Mouse (Mus musculus) stomach, postnatal 0 days (tissue): ENCODE measurements around the gene L2hgdh.

Experiments
- CTCF ChIP-seq: IDR thresholded peaks from 2 replicates; pipeline ENCODE4 v1.5.1; 2016; ENCODE audit warnings: antibody characterized with exemption, low read depth, mild to moderate bottlenecking, moderate library complexity
- EP300 ChIP-seq: optimal IDR thresholded peaks from 2 replicates; pipeline ENCODE3; 2016; ENCODE audit warnings: antibody characterized with exemption

DNA sequence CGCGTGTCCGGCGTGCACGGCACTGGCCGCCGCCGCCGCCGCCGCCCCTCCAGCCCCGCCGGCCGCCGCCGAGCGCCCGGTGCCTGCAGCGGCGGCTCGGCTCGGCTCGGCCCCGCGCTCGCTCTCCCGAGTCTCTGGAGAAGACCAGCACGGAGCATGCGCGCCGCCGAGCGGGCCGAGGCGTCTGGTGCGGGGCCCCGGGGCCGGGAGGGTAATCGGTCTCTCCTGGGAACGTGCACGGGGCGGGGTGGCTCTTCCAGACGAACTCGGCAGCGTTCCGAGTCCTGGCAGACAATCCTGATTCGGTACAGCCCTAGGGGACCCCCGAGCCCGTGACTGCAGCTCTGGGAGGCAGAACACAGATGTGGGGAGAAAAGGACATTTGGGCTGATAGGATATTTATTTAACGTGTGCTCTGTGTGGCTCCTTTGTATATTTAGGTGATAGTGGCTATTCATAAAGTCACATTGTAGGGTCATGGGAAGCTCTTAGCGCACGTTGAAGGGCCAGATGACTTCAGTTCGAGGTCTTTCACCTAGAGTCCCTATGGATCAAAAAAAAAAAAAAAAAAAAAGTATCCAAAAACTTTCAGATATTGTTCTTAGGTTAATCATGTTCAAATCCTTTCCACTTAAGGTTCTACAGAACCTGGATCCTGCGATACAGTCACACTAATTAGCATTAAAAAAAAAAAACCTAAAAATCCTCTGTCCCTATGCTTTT lies 42.4 kb downstream of the L2hgdh start:
- TF ChIP-seq CTCF (peak; percentile 39; the same call in 1 of the 2 replicates), EP300 (no peak)
